Mouse (Mus musculus): ENCODE measurements around the gene Rab31.

Gene Rab31

DNA sequence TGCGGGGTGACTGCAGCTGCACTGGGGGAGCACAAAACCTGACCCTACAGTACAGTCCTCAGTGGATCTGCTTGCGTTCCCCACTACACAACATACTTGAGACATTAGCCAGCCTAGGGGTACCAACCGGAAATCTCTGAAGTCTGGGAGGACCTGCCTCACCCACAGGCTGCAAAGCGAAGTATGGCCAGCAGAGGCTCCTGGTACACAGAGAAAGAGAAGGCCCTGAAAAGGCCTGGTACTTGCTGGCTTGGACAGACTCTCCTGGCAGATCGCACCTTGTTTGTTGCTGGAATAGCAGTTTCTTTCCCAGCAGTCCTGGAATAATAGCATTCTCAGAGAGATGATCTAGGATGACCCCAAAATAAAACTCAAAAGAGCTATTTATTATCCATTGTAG is 66.3 kb downstream of the Rab31 start:
- no peak for DNase-seq (ENCODE audit: extremely low spot score, low spot score)

DNA sequence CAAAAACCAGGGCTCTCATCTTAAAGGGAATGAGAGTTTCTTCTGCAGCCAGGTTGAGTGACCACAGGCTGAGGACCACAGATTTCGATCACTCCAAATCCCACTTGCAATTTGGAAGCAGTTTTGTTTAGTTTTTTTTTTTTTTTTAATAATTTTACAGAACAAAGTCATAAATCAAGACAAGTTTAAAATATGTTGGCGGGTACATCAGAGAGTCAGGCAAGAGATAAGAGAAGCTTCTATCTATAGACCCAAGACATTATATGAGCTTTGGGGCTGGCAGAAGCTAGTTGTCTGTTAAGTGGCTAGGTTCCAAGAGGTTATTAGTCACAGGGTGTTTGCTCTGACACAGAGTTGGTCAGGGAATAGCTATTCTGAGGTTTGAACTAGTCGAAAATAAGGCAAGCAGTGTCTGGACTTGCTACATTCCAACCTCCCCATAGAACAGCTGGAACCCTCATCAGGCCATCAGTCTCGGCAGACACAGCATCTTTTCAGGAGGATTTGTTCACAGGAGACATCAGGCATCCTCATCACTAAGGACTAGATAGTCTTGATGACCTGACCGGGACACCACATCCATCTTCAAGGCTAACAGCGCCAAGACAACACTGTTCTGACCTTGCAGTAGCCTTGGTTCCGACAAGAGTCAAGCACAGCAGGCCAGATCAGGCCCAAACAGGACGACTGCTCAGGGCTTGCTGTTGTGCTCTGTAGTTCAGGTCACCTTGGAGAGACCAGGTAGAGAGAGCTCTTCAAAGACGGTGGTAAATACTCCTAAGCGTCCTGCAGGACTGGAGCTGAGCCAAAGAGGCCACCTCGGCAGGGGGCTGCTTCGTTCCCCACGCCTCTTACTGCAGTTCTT is 68.8 kb downstream of the Rab31 start:
- DNase-seq (ENCODE audit: extremely low spot score, low spot score): no peak

DNA sequence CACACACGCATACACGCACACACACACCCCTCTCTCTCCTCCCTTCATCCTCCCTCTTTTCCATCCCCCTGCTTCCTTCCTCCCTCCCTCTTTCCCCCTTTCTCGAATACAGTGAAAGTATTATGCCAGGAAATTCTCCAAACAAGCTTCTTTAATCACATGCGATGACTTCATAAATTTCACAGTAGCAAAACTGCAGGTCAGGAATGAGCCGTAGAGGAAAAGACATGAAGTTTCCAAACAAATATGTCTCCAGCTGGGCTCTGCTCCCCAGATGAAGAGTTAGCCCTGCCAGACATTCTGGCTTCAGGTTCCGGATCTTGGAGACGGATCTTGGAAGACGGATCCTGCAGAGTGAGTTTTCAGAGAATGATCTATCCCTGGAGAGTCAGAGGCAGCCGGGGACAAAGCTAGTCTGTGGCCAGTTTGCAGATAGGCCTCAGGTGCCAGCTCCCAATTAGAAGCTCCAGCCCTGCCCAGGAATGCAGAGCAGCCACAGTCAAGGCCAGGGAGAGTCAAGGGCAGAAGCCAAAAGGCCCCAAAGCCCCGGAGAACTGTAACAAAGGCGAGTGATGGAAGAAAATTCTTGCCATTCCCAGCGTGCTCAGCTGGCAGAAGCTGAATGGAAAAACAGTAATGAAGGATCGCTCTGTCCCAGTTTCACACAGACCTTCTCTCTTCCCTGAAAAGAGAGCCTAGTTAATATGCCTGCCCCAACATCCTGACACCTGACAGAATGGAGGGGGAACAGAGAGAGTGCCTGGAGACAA is 70.6 kb downstream of the Rab31 start:
- no peak for DNase-seq (ENCODE audit: extremely low spot score, low spot score)

DNA sequence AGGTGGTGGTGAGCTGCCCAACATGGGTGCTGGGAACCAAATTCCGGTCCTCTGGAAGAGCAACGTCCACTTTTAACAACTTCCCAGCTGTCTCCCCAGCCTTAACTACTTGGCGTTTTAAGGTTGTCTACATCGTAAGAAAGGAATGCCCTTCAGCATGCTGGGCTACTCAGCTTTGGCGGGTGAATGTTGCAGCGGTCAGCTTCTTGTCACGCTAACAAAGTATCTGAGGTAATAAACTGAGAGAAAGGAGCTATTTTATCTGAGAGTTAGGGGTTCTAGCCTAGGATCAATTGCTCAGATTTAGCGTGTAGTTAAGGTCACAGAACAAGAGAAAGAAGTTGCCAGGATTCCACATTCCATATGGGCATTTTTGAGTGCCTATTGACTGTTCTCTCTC is 71.2 kb downstream of the Rab31 start:
- no peak for DNase-seq (ENCODE audit: extremely low spot score, low spot score)

DNA sequence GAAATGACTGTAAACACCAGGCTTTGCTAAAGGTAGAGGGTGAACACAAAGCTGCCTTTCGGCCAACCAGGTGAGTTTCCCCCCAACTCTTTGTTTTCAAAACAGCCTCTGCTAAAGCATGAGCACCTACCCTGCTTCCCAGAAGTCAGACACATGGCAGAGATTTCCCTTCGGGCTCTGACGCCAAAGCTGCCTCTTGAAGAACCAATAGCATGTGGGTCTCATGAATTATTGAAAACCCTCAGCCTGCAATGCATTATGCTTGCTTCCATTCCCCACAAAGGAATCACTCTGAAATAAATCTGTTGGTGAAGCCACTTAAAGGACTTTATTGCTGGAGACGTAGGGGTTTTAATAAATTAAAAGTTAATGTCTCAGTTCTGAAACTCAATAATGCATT is 72.5 kb downstream of the Rab31 start:
- peak; percentile 21 for DNase-seq (ENCODE audit: extremely low spot score, low spot score)

DNA sequence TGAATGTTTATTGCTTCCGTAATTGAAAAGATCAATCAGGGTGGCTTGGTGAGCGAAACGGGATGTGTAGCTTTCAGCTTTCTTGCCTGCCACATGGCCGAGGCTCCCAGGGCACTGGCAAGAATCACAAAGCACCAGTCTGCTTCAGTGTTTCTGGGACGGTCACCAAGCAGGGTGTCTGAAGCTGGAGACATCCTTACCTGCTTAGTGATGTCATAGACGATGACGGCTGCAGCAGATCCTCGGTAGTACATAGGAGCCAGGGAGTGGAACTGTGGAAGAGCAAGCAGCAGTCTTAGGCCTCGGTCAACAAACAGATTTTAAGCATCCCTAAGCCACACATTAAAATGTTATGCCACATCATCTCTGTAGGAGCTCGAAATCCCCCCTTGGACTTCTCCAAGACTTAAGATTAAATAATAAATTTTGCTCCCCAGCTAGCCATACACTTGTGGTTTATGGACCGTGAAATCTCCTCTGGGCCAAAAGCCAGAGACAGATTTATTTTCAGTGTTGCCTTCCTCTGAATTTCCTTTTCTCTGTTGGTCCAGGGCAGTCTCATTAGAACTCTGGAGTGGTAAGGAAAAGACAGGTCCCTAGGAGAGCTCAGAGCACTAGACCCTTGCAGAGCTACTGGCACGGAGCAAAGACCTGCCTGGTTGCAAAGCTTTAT is 74.6 kb downstream of the Rab31 start:
- no peak for DNase-seq (ENCODE audit: extremely low spot score, low spot score)

DNA sequence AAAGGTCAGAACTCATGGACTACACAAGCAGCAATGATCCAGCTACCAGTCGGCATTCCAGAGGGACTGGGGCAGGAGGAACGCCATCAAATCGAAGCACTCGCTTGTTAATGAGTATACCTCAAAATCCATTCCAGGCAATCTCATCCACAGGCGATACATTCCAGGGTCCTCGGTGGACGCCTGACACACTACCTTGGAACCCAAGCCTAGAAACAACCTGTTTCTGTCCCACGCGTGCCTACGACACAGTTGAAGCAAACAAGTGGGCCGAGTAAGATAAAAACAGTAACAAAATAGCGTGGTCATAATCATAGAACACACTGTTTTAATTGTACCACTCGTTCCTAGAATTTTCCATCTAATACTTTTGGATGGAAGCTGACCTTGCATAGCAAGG is 75.6 kb downstream of the Rab31 start:
- DNase-seq (ENCODE audit: extremely low spot score, low spot score): no peak

DNA sequence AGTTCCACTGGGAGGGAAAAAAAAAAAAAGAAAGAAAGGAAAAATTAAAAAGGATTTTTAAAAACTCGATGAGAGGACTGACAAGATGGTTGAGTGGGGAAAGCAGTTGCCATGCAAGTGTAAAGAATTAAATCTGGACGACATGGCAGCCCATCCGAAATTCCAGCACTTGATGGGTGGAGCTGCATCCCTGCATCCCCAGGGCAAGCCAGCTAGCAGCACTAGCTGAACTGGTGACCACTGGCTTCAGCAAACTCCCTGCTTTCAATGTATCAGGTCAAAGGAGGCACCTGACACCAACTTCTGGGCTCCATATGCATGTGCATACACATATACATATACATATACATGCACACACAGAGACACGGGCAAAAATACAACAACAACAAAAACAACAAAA is 80.3 kb downstream of the Rab31 start:
- DNase-seq (ENCODE audit: extremely low spot score, low spot score): no peak

DNA sequence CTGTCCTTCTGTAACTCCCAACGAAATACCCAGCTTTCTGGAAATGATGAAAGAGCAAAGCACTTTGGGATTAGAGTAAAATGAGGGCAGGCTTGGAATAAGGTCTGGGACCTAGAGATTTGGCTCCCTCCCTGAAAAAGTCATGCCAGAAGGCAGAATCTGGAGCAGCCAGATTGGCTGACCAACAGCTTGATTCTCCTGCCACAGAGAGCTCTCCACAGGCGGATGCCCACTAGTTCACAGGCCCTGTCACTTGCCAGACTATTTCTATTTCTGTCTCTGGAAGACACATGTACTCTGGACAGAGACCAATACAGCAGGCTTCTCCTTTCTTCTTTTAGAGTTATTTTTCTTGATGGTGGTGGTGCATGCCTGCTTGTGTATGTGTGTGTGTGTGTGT is 88.8 kb downstream of the Rab31 start:
- no peak for DNase-seq (ENCODE audit: extremely low spot score, low spot score)

DNA sequence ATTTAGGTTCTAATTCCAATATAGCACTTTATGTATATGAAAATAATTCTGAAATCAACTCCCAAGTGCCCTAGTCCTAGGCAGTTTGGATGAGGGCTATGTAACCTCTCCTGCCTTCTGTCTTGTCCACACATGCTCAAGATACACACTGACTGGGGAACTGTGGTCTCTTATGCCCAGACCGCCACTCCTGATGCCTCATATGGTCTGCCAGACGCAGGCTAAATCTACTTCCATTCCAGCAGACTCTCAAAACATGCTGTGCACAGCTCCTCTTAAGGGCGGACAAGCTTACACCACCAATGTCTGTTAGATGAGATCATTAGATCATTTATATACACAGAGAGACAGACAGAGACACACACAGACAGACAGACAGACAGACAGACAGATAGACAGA is 89.2 kb downstream of the Rab31 start:
- DNase-seq (ENCODE audit: extremely low spot score, low spot score): no peak

DNA sequence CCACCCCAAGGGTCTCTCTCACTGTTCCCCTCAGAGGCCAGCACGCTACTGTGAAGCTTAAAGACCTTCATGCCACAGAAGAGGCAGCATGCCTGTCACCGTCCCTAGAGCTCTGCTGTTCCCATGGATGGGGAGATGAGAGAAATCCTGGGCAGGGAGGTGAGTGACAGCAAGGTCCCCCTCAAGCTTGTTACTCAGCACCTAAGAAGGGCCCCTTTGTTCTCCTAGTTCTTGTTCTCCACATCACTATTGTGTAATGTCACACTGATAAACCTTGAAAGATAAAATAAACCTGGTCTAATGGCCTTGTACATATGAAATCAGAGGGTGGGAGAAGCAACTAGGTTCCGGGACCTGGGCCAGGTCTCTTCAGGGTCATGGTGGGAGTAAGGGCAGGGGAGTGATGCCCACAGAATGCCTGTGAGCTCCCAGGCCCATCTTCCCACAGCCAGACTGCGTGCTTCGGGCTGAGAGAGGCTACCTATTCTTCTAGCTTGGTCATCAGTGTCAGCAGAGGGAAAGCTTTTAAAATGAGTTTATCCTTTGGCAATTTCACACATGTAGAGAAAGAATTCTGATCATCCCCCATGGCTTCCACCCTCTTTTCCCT is 90.4 kb downstream of the Rab31 start:
- DNase-seq (ENCODE audit: extremely low spot score, low spot score): no peak

DNA sequence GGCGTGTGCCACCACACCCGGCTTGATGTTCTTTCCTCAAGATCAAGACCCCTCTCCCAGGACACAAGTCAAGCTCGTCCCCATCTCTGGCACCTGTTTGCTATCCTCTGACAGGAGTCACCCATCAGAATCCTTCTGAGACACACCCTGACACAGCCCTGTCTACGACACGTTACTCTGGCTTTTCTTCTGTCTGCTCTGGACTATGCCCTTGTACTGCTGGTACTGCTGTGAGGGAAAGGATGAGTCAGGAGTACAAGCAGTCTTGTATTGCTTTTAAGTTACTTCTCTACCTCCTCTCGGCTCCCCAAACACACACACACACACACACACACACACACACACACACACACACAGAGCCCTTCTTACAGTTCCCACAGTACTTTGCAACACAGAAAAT is 91.0 kb downstream of the Rab31 start:
- no peak for DNase-seq (ENCODE audit: extremely low spot score, low spot score)

DNA sequence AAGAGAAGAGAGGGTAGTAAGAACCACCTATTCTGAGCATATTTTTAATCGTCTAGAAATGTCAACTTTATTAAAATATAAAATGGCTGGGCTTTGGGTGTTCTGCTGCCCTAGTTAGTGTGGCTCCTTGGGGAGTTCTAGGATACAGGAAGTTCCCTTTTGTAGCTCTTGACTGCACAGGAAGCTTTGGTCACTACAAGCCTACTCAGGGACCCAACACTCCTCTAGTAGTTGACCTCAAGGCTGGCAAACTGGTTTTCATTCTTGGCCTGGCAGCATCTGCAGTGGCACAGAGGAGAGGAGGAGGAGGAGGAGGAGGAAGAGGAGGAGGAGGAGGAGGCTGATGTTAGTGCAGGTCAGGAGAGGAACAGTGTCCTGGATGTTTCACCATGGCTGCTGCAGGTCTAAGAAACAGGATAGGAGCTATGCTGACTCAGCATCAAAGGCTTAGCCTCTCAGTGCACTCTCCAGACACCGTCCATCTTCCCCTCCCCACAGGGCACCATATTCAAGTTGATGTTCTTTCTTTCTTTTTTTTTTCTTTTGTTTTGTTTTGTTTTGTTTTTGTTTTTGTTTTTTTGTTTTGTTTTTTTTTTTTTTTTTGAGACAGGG is 91.6 kb downstream of the Rab31 start:
- no peak for DNase-seq (ENCODE audit: extremely low spot score, low spot score)

DNA sequence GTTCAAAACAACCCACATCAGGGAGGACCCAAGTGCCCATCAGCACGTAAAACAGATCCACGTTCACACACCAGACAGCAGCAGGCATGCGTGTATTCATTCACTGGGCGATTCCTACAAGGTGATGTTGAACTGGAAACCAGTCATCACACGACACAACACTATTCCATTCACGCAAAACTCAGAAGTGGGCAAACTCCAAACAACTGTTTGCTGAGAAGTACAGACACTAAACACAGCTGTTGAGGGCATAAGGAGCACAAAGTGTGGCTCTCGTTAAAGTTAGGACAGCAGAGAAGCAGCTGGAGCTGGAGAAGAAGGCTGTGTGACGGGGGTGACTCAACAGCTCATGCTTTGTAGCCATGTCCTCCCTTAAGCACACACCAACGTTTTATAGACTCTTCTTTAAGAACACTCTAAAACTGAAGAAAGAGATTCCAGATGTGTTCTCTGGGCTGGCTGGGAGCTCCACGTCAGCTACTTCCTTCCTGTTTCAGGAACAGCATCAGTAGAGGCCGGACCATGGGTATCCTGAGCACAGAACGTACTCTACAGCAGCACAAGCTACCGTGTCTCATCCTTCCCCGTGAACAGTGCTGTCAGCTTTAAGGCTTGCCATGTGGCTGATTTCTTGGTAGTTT is 92.6 kb downstream of the Rab31 start:
- no peak for DNase-seq (ENCODE audit: extremely low spot score, low spot score)

DNA sequence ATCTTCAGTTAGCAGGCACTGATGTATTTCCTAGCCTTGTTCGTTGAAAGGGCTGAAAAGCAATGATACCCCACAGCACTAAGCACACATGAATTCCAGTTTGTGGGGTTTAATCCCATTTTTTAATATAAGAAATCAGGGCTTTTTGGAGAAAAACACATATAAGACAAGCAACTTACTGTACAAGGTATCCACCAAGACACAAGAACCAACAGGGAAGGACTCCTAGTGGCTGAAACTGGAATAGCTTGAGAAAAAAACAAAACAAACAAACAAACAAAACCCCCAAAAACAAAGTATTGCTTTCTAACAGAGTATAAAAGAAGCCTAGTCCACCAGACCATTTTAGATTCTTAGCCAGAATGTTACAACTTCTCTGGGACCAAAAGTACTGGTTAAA is 94.8 kb downstream of the Rab31 start:
- DNase-seq (ENCODE audit: extremely low spot score, low spot score): no peak

DNA sequence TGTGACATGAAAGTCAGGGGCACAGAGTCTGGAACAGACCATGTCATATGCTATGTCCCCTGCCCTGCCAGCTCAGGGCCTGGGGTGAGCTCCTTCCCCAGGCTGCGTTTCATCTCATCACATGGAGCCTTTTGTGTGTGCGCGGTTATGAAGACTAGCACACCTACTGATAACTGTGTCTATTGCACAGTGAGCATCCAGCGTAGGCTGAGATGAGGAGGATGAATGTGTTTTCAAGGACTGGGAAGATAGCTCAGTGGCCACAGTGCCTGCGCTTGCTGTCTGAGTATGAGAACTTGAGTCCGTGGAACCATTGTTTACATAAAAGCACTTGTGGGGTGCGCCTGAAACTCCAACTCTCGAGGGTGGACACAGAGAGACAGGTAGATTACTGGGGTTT is 96.0 kb downstream of the Rab31 start:
- no peak for DNase-seq (ENCODE audit: extremely low spot score, low spot score)

DNA sequence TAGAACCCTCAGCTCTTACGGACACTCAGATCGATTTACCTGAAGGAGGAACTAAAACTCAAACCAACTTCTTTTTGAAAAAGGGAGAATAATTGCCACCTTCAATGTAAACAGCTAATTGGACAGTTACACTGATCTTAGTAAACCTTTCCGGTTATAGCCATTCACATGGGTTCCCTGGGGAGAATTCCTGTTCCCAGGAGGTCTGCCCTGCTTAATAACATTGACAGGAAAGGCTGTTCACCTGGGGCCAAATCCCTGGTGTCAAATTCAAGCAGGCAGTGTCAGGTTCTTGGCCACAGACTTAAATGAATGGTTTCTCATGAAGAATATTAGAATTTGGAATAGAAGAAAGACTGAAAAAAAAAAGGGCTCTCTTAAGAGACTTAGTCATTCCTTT is 96.6 kb downstream of the Rab31 start:
- no peak for DNase-seq (ENCODE audit: extremely low spot score, low spot score)

DNA sequence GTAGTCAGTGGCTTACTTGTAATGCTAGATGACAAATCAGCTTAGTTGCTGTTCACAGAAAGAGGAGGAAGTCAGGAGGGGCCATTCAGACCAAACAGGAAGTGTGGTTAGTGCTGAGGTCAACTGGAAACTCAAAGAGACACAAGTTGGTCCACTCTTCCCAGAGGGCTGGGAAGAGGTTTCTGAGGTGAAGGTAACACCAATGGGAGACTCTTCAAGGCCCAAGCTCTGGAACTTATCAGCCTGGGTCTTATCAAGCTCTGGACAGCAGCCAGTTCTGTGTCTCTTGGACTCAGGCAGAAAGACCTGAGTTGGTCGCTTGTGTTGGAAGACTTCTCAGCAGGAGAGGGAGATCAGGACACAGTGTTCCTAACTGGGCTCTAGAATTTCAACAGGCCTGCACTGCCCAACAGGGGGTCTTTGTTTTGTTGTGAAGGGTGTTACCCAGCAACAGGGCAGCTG is 97.8 kb downstream of the Rab31 start:
- DNase-seq (ENCODE audit: extremely low spot score, low spot score): no peak

DNA sequence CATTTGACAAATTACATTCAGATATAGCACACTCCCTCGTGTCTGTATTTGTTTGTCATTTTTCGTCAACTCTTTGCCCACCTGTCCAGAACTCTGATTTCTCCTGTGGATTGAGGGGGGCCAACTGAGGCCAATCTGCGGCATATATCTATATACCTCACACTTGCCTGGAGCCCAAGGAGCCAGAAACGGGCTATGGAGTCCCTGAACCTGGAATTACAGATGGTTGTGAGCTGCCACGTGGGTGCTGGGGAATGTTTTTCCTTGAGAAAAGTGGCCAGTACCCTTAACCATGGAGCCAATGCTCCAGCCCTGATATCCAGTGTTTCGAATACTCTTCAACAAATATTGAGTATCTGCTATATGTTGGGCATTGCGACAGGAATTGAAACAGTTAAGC is 99.6 kb downstream of the Rab31 start:
- DNase-seq (ENCODE audit: extremely low spot score, low spot score): no peak

DNA sequence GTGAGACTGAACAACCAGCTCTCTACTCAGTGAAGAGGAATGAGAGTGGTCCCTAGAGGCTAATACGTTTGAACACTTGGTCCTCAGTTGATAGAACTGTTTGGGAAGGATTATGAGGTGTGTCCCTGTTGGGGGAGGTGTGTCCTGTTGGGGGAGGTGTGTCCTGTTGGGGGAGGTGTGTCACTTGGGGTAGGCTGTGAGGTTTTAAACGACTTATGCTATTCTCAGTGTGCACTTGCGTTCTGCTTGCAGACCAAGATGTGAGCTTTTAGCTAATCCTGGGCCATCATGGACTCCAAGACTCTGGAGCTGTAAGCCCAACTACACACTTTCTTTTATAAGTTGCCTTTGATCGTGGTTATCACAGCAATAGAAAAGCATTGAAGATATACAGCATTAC is 103.5 kb downstream of the Rab31 start:
- DNase-seq (ENCODE audit: extremely low spot score, low spot score): no peak

DNA sequence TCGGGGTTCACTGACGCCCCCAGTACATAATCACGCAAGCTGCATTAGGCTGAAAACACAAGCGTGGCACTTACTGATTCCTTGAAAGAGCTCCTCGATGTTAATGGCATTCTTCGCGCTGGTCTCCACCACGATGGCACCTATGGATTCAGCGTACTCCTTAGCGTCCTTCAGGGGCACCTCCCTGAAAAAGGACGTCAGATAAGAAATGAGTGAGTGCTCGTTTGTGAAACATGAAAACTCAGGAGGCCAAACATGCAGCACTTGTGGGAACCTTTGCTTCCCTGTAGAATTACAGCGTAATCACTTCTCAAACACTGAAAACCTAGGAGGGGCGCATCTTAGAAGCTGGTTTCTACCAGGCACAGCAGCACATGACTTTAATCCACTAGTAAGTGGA is 104.8 kb downstream of the Rab31 start:
- DNase-seq (ENCODE audit: extremely low spot score, low spot score): no peak
